Mouse (Mus musculus) embryonic fibroblast, embryonic 13.5 days (primary cell): Measurements from ENCODE around the gene Hyal5. TPM values are rescaled to one million over a fixed set of nuclear protein-coding genes. Genes with fewer than 3 reads are reported as not detected.

Experiments
- H3K27ac ChIP-seq: 2 replicates; pipeline ENCODE4 v1.5.1; 2012; ENCODE audit warnings: low read length, control low read depth, inconsistent platforms; ENCODE audit not compliant: insufficient read depth
- H3K4me1 ChIP-seq: 2 replicates; pipeline ENCODE4 v1.6.1; 2011; ENCODE audit warnings: low read length; ENCODE audit not compliant: control insufficient read depth, insufficient read depth
- H3K4me3 ChIP-seq: 2 replicates; pipeline ENCODE4 v1.5.1; 2011; ENCODE audit warnings: mild to moderate bottlenecking, control low read depth, low read length; ENCODE audit not compliant: insufficient read depth
- CTCF ChIP-seq: IDR thresholded peaks from 2 replicates; pipeline ENCODE4 v1.5.1; 2011; ENCODE audit warnings: mild to moderate bottlenecking, control low read depth, low read length, moderate library complexity, borderline replicate concordance; ENCODE audit not compliant: insufficient read depth
- POLR2A ChIP-seq: IDR thresholded peaks from 2 replicates; pipeline ENCODE4 v1.6.1; 2011; ENCODE audit warnings: low read depth, mild to moderate bottlenecking, control low read depth, low read length, moderate library complexity
- polyA plus RNA-seq: library from polyadenylated mRNA; stranded (reverse); fragments of >200 nt; gene quantifications from 2 replicates; pipeline ENCODE4 v1.2.4, GENCODE M21; 2011; ENCODE audit warnings: low read depth; ENCODE audit not compliant: missing spikeins, insufficient read length

Hyal5 gene
- polyA plus RNA-seq, 1 experiment = not detected

- no peak overlapping the region for H3K4me3 ChIP-seq
- TF ChIP-seq CTCF (no peak), POLR2A (no peak)
Observed at GRCm38 (mm10) chr6:24913591-24913990, 55.8 kb downstream of the Hyal5 start.

GRCm38 (mm10) chr6:24925076-24925785, 67.4 kb downstream of the Hyal5 start:
- Histone ChIP-seq H3K27ac (no peak overlapping the region), H3K4me1 (no peaks in the 10 kb centered on the region), H3K4me3 (no peak overlapping the region)
- TF ChIP-seq CTCF (no peak), POLR2A (no peak)

More at GRCm38 (mm10) chr6:24913591-24913990, 55.8 kb downstream of the Hyal5 start:
- Histone ChIP-seq H3K4me1 (no peaks in the 10 kb centered on the region), H3K27ac (no peak overlapping the region)

Other genes starting within 250 kb of the Hyal5 start
- gene Wasl, start 193.0 kb upstream of the Hyal5 start, polyA plus RNA-seq = 37.6 and 45.4 TPM in 2 replicates
- not detected in 2 replicates for gene Hyal6, start 124.8 kb upstream of the Hyal5 start, polyA plus RNA-seq
- gene Hyal4, start 109.7 kb upstream of the Hyal5 start, polyA plus RNA-seq = not detected in 2 replicates
- gene Spam1, start 66.8 kb upstream of the Hyal5 start, polyA plus RNA-seq = not detected in 2 replicates
- not detected in 2 replicates for gene Tmem229a, start 98.3 kb downstream of the Hyal5 start, polyA plus RNA-seq